Mouse (Mus musculus) midbrain, embryonic 14.5 days (tissue): Measurements from ENCODE around the gene Zic5. TPM values are rescaled to one million over a fixed set of nuclear protein-coding genes. Genes with fewer than 3 reads are reported as not detected.

Source experiments
- ATAC-seq: fragments of 200-750 bp; cut with Nextera tagmentation; 2 replicates; pipeline ENCODE4 v1.8.0; 2017; ENCODE audit warnings: moderate number of reproducible peaks, moderate library complexity; ENCODE audit not compliant: low FRiP score, low TSS enrichment
- DNase-seq: peaks from one replicate; pipeline ENCODE4 v3.0.0-alpha.2; 2015
- H3K27ac ChIP-seq: fragments of 300-500 bp; sonication (generic); replicated peaks from 2 replicates; pipeline ENCODE4 v1.5.1; 2014; ENCODE audit warnings: mild to moderate bottlenecking, low read depth, low read length, moderate library complexity
- H3K27me3 ChIP-seq: fragments of 300-500 bp; sonication (generic); 2 replicates; pipeline ENCODE4 v1.6.1; 2014; ENCODE audit warnings: low read length, control low read depth, mixed read lengths; ENCODE audit not compliant: control insufficient read depth, insufficient read depth
- H3K36me3 ChIP-seq: fragments of 300-500 bp; sonication (generic); 2 replicates; pipeline ENCODE4 v1.6.1; 2014; ENCODE audit warnings: low read length, control low read depth; ENCODE audit not compliant: control insufficient read depth, insufficient read depth
- H3K4me1 ChIP-seq: fragments of 300-500 bp; sonication (generic); 2 replicates; pipeline ENCODE4 v1.6.1; 2014; ENCODE audit warnings: mild to moderate bottlenecking, antibody characterized with exemption, low read length, control low read depth; ENCODE audit not compliant: control insufficient read depth, insufficient read depth
- H3K4me2 ChIP-seq: fragments of 300-500 bp; sonication (generic); 2 replicates; pipeline ENCODE4 v1.6.1; 2014; ENCODE audit warnings: mild to moderate bottlenecking, low read length, moderate library complexity
- H3K4me3 ChIP-seq: fragments of 300-500 bp; sonication (generic); replicated peaks from 2 replicates; pipeline ENCODE4 v1.5.1; 2014; ENCODE audit warnings: low read depth, low read length
- H3K9ac ChIP-seq: fragments of 300-500 bp; sonication (generic); replicated peaks from 2 replicates; pipeline ENCODE4 v1.6.1; 2014; ENCODE audit warnings: mild to moderate bottlenecking, low read length, moderate library complexity
- H3K9me3 ChIP-seq: fragments of 300-500 bp; sonication (generic); 2 replicates; pipeline ENCODE4 v1.6.1; 2016; ENCODE audit warnings: low read length, control low read depth, mixed read lengths; ENCODE audit not compliant: control insufficient read depth
- WGBS: fragments of 180-500 bp; shearing (Covaris S2); extraction: QIAGEN DNeasy Blood & Tissue Kit; methylation state at CpG from one replicate; pipeline ENCODE4 v1.1.7; 2014; 5-methylcytosine and 5-hydroxymethylcytosine counted together
- polyA plus RNA-seq: library from polyadenylated mRNA; unstranded; fragments of >200 nt; fragmentation: Nextera tagmentation; extraction: Ambion mirVana; gene quantifications from 2 replicates; pipeline ENCODE4 v1.2.1, GENCODE M21; 2014

Gene Zic5
- polyA plus RNA-seq, 1 experiment from 2014 or later = 14.9 TPM

DNA sequence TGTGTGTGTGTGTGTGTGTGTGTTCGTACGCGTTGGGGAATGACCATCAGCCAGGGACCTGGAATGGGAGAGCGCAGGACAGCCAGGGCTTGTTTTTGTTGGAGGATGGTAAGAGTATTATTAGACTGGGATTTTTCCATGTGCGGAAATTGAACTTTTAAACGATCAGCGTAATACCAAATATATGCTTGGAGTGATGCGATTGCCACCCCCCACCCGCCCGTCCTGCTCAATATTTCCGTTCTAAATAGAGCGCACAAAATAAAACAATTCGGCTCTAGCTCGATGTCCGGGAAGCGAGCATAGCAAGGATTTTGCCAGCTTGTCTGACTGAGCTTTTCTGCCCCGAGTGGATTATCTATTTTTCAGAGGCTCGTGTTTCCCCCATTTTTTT is 11.3 kb upstream of the Zic5 start:
- H3K4me3 ChIP-seq = peak overlapping the region; percentile 52
- H3K4me2 ChIP-seq = peak overlapping the region; percentile 56
- no peaks in the 10 kb centered on the region for H3K9me3 ChIP-seq
- DNase-seq = peak; percentile 53
- ATAC-seq = no peak
- H3K4me1 ChIP-seq = no peaks in the 10 kb centered on the region
- peak overlapping the region; percentile 77 for H3K9ac ChIP-seq
- H3K27me3 ChIP-seq = peaks cover 43% of the 10 kb centered on the region
- H3K36me3 ChIP-seq = no peaks in the 10 kb centered on the region
- H3K27ac ChIP-seq = peak overlapping the region; percentile 94
- under 1% methylated on average over 18 of the region's 18 CpGs for WGBS

DNA sequence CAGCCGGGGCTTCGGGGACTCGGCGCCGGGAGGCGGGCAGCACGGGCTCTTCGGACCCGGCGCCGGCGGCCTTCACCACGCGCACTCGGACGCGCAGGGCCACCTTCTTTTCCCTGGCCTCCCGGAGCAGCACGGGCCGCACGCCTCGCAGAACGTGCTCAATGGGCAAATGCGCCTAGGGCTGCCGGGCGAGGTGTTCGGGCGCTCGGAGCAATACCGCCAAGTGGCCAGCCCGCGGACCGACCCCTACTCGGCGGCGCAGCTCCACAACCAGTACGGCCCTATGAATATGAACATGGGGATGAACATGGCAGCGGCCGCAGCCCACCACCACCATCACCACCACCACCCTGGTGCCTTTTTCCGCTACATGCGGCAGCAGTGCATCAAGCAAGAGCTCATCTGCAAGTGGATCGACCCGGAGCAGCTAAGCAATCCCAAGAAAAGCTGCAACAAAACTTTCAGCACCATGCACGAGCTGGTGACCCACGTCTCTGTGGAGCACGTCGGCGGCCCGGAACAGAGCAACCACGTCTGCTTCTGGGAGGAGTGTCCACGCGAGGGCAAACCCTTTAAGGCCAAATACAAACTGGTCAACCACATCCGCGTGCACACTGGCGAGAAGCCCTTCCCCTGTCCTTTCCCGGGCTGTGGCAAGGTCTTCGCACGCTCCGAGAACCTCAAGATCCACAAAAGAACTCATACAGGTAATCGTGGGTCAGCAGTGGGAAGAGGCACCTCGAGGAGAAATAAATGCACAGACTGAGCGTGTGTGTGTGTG is 10.8 kb upstream of the Zic5 start:
- no peaks in the 10 kb centered on the region for H3K4me1 ChIP-seq
- DNase-seq (peak; percentile 60), ATAC-seq (no peak)
- H3K9ac ChIP-seq = peak overlapping the region; percentile 77
- WGBS = under 1% methylated on average over 62 of the region's 62 CpGs
- no peaks in the 10 kb centered on the region for H3K36me3 ChIP-seq
- no peaks in the 10 kb centered on the region for H3K9me3 ChIP-seq
- peaks cover 46% of the 10 kb centered on the region for H3K27me3 ChIP-seq
- peak overlapping the region; percentile 94 for H3K27ac ChIP-seq
- H3K4me2 ChIP-seq = peak overlapping the region; percentile 56
- peak overlapping the region; percentile 52 for H3K4me3 ChIP-seq

DNA sequence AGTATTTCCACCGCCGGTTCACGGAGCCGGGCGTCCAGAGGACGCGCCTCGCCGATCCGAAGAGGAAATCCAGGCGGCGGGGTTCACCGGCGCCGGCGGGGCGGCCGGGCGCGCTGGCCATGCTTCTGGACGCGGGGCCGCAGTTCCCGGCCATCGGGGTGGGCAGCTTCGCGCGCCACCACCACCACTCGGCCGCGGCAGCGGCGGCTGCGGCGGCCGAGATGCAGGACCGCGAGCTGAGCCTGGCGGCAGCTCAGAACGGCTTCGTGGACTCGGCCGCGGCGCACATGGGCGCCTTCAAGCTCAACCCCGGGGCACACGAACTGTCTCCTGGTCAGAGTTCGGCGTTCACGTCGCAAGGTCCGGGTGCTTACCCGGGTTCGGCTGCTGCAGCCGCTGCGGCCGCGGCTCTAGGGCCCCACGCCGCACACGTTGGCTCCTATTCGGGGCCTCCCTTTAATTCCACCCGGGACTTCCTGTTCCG is 10.1 kb upstream of the Zic5 start:
- peak overlapping the region; percentile 94 for H3K27ac ChIP-seq
- peak overlapping the region; percentile 77 for H3K9ac ChIP-seq
- DNase-seq = peak; percentile 77
- H3K27me3 ChIP-seq = peaks cover 46% of the 10 kb centered on the region
- ATAC-seq = no peak
- H3K4me2 ChIP-seq = peak overlapping the region; percentile 56
- no peaks in the 10 kb centered on the region for H3K9me3 ChIP-seq
- H3K36me3 ChIP-seq = no peaks in the 10 kb centered on the region
- no peaks in the 10 kb centered on the region for H3K4me1 ChIP-seq
- under 1% methylated on average over 64 of the region's 65 CpGs for WGBS
- H3K4me3 ChIP-seq = peak overlapping the region; percentile 52

DNA sequence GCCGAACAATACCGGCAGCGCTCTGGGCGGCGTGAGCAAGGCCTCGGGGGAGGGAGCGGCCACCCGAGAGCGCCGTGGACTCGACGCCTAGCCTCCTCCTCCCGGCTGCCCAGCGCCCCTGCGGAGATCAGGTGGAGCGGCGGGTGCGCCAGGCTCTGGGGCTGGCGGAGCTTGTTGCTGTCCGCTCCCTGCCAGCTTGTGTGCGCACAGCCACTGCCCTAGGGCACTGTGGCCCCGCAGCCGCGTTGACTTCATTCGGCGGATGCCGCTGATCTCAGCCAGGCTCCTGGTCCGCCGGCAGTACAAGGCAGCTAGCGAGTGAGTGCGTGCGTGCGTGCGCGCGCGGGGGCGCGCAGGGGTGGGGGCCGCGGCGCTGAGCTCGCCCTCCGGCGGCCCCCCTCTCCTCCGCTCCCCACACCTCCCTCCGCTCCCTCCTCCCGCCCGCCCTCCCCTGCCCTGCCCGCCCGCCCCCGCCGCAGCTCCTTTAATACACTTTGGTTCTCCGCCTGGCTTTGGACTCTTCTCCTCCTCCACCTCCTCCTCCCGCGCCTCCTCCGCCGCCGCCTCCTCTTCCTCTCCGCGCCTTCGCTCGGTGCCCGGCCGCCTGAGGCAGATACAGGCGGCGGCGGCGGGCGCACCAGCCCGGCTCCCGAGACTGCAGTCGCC is 9.5 kb upstream of the Zic5 start, which contains the start of gene Zic2:
TSS of gene Zic2 (plus strand) at position 545 of the 666 bp plus-strand sequence.
- ATAC-seq = peak; percentile 72
- peaks cover 46% of the 10 kb centered on the region for H3K27me3 ChIP-seq
- under 1% methylated on average over 66 of the region's 73 CpGs for WGBS

DNA sequence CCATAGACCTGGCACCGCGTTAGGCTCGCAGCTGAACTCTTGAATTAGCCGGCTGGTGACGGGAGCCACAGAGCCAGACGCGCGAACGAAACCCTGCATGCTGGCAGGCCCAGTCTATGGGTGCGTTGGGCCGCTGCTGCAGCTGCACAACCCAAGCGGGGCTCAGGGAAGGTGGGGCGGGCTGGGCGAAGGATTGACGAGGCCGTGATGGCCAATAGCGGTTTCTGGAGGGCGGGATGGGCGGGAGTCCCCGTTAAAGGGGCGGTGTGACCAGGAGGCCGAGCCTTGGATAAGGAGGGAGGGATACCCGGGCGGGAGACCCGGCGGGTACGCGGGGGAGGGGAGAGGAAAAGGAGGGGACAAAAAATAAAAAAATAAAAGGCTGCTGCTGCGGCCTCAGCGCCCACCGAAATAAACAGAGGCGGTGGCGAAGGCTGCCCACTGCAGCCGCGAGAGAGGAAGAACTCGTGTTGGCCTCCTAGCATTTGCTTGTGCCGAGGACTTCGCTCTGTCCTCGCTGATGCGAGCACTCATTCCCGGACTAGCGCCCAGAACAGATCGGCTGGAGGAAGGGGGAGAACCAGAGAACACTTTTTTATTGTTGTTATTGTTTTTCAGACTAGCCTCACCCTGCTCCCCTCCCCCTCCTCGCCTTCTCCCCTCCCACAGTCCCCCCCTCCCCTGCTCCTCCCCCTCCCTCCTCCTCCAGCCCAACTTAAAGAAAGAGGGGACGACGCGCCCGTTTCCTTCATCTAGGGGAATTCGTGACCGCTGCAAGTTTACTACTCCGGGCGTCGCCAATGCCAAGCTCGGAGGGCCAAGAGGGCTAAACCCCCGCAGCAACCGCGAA is 8.8 kb upstream of the Zic5 start:
- no peaks in the 10 kb centered on the region for H3K4me1 ChIP-seq
- ATAC-seq = peak; percentile 76
- WGBS = under 1% methylated on average over 57 of the region's 57 CpGs
- H3K9ac ChIP-seq = peak overlapping the region; percentile 77
- no peaks in the 10 kb centered on the region for H3K9me3 ChIP-seq
- peak; percentile 83 for DNase-seq
- peaks cover 54% of the 10 kb centered on the region for H3K27me3 ChIP-seq
- peak overlapping the region; percentile 94 for H3K27ac ChIP-seq
- H3K36me3 ChIP-seq = no peaks in the 10 kb centered on the region
- H3K4me2 ChIP-seq = peak overlapping the region; percentile 56
- peak overlapping the region; percentile 52 for H3K4me3 ChIP-seq

More for the DNA sequence above, 9.5 kb upstream of the Zic5 start, which contains the start of gene Zic2:
- no peaks in the 10 kb centered on the region for H3K4me1 ChIP-seq
- peak; percentile 83 for DNase-seq
- peak within 1 kb of the TSS; percentile 52 for H3K4me3 ChIP-seq
- peak within 1 kb of the TSS; percentile 56 for H3K4me2 ChIP-seq
- H3K9ac ChIP-seq = peak within 1 kb of the TSS; percentile 77
- H3K27ac ChIP-seq = peak within 1 kb of the TSS; percentile 94
- no peaks in the 10 kb centered on the region for H3K9me3 ChIP-seq
- no peaks in the 10 kb centered on the region for H3K36me3 ChIP-seq

DNA sequence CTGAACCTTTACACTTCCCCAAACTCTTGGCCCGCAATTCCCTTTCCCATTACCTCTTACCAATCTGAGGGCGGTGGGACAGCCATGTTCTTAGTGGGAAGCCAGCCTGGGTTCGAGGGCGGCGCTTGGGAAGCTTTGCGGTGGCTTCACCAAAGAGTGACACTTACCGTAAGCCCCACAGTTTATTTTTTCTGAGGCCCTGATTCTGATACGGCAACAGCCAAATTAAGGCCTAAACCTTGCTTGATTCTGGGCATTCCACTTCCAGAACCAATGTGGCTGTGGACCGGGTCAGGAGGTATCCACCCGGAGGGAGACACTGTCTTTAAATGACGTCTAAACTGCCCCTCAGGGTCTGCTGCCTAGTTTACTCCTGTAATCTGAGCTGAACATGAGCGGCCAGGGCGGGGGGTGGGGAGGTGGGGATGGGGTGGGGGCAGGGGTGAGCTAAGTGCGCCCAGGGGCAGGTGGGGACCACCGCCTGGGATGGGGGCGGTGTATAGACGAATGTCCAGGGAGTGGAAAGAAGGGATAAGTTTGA is 7.8 kb upstream of the Zic5 start:
- Histone ChIP-seq H3K36me3 (no peaks in the 10 kb centered on the region), H3K4me3 (peak overlapping the region; percentile 52; the same call in 1 of the 2 replicates), H3K9ac (peak overlapping the region; percentile 32; the same call in 1 of the 2 replicates), H3K9me3 (no peaks in the 10 kb centered on the region), H3K4me2 (peak overlapping the region; percentile 56), H3K4me1 (no peaks in the 10 kb centered on the region), H3K27ac (peak overlapping the region; percentile 79), H3K27me3 (peaks cover 60% of the 10 kb centered on the region)
- 5% methylated on average over 17 of the region's 17 CpGs for WGBS
- no peak for ATAC-seq
- DNase-seq = no peak

DNA sequence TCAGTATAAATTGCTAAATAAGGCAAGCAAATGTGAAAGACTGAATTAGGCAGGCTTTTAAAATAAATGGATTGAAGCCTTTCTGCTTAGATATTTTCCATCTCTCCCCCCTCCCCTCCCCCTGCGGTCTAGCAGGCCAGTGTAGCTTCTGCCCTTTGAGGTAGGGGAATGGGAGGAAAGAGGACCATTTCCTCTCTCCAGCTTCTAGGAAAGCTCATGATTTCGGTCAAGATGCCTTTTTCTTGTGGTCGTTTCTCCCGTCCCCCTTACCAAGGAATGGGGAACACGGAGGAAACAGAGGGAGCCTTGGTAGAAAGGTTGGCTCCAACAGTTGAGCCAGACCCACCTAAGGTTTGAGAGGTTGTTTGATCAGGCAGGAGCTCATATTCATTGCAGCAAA is 7.2 kb upstream of the Zic5 start:
- ATAC-seq (no peak), DNase-seq (no peak)
- no peaks in the 10 kb centered on the region for H3K36me3 ChIP-seq
- no peaks in the 10 kb centered on the region for H3K4me1 ChIP-seq
- H3K27me3 ChIP-seq = peaks cover 61% of the 10 kb centered on the region
- WGBS = 8% methylated on average over 5 of the region's 5 CpGs
- H3K9me3 ChIP-seq = no peaks in the 10 kb centered on the region
- H3K9ac ChIP-seq = peak overlapping the region; percentile 32; the same call in 1 of the 2 replicates
- peak overlapping the region; percentile 56 for H3K4me2 ChIP-seq
- peak overlapping the region; percentile 79 for H3K27ac ChIP-seq
- peak overlapping the region; percentile 52 for H3K4me3 ChIP-seq

DNA sequence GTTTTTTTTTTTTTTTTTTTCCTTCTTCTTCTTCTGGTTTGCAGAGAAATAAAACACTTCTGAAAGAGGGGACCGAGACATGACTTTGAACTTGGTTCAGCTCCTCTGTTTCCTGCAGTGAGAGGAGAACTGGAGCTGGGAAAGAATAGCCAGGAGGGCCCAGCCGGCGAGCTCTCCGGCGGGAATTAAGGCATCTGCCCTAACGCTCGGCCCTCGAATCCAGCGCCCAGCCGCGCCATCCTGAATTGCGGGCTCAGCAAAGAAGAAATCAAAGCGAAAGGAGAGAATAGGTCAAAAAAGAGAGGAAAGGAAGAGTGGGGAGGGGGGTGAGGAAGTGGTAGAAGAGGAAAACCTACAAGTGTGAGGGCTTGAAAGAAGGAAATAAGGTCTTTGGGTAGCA is 6.7 kb upstream of the Zic5 start:
- peak overlapping the region; percentile 52 for H3K4me3 ChIP-seq
- H3K9ac ChIP-seq = peak overlapping the region; percentile 32
- DNase-seq (peak; percentile 65), ATAC-seq (no peak)
- H3K9me3 ChIP-seq = no peaks in the 10 kb centered on the region
- no peaks in the 10 kb centered on the region for H3K36me3 ChIP-seq
- H3K4me1 ChIP-seq = no peaks in the 10 kb centered on the region
- WGBS = 2% methylated on average over 13 of the region's 13 CpGs
- H3K4me2 ChIP-seq = peak overlapping the region; percentile 56
- H3K27me3 ChIP-seq = peaks cover 65% of the 10 kb centered on the region
- peak overlapping the region; percentile 79 for H3K27ac ChIP-seq
